Mouse (Mus musculus): ENCODE measurements at regions not wholly inside any gene's neighbourhood (a gene's known extent, or its start where the extent isn't known, plus 50 kb on each side); places are given as distances from the start of the nearest gene placed in this dataset.

DNA sequence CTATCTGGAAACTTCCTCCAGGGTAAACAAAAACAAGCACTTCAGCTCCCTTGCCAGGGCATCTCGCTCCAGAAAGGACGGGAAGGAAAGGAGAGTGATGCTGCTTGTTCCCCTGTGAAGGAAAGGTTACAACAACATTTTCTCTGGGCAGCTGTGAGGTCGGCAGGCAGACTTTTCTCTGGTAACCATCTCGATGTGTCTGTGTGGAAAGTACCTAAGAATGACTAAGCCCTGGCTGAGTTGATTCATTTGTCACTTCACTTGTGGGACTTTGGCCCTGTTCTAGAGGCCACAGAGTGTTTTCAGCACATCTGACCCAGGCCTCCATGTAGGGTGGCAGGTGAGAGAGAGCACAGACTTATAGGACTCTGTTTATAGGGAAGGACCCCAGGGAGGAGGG is 201.0 kb upstream of the Klf4 start:
- no peaks in the 10 kb centered on the region for H3K27me3 ChIP-seq (ENCODE audit: insufficient read depth, low read length)
- no peaks in the 10 kb centered on the region for H3K4me1 ChIP-seq (replicated peaks; ENCODE audit: low read depth, low read length)
- H3K36me3 ChIP-seq (ENCODE audit: insufficient read depth, low read length): no peaks in the 10 kb centered on the region
- TF ChIP-seq POU5F1 (IDR thresholded peaks at IDR 0.05; ENCODE audit: borderline replicate concordance, low read length) (no peak), NANOG (IDR thresholded peaks at IDR 0.05; ENCODE audit: borderline replicate concordance, low read length) (no peak), CTCF (conservative IDR thresholded peaks at IDR 0.05; ENCODE audit: low read length) (no peak)
- H3K9me3 ChIP-seq (ENCODE audit: low read length): no peaks in the 10 kb centered on the region
- H3K4me3 ChIP-seq (replicated peaks; ENCODE audit: low read length): no peak overlapping the region

- H3K4me1 ChIP-seq (replicated peaks; ENCODE audit: low read depth, low read length): no peaks in the 10 kb centered on the region
- no peaks in the 10 kb centered on the region for H3K9me3 ChIP-seq (ENCODE audit: low read length)
- no peaks in the 10 kb centered on the region for H3K27me3 ChIP-seq (ENCODE audit: insufficient read depth, low read length)
- H3K4me3 ChIP-seq (replicated peaks; ENCODE audit: low read length): no peak overlapping the region
- no peaks in the 10 kb centered on the region for H3K36me3 ChIP-seq (ENCODE audit: insufficient read depth, low read length)
- TF ChIP-seq CTCF (conservative IDR thresholded peaks at IDR 0.05; ENCODE audit: low read length): no peak
- TF ChIP-seq POU5F1 (IDR thresholded peaks at IDR 0.05; ENCODE audit: borderline replicate concordance, low read length): no peak
- TF ChIP-seq NANOG (IDR thresholded peaks at IDR 0.05; ENCODE audit: borderline replicate concordance, low read length): no peak
Observed at GRCm38 (mm10) chr4:55732006-55732405, 199.7 kb upstream of the Klf4 start.

DNA sequence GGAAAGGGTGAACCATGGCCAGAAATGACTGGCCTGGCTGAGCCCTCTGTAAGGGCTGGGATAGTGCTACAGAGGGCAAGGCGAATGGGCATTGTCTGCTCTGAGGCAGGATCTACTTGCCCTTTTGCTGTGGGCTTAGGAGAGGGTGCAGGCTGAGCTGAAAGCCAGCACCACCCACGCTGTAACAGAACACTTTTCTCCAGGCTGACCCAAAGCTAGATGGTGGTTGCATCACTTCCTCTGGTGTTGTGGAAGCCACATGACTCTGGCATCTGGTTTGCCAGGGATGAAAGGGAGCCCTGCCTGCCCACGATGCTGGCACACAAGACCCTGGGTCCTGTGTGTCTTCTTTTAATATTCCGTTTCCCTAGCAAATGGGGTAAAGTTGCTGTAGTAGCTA is 198.0 kb upstream of the Klf4 start:
- H3K9me3 ChIP-seq (ENCODE audit: low read length): no peaks in the 10 kb centered on the region
- TF ChIP-seq NANOG (IDR thresholded peaks at IDR 0.05; ENCODE audit: borderline replicate concordance, low read length) (no peak), CTCF (conservative IDR thresholded peaks at IDR 0.05; ENCODE audit: low read length) (no peak), POU5F1 (IDR thresholded peaks at IDR 0.05; ENCODE audit: borderline replicate concordance, low read length) (no peak)
- H3K27me3 ChIP-seq (ENCODE audit: insufficient read depth, low read length): no peaks in the 10 kb centered on the region
- H3K4me3 ChIP-seq (replicated peaks; ENCODE audit: low read length): no peak overlapping the region
- no peaks in the 10 kb centered on the region for H3K4me1 ChIP-seq (replicated peaks; ENCODE audit: low read depth, low read length)
- H3K36me3 ChIP-seq (ENCODE audit: insufficient read depth, low read length): no peaks in the 10 kb centered on the region

DNA sequence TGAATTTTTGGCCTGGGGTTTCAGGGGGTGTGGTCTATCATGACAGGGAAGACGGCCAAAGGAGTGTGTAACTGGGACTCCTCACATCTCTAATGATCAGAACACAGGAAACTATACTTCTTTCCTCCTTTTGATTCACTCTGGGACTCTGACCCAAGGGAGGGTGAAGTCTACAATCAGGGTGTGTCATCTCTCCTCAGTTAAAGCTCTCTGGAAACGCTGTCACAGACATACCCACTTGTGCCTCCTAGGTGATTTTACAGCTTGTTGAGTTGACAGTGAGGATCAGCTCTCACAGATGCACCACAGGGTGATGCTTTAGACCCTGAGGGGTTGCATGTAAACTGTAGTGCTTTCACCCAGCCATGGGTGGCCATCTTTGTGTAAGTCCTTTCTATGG is 194.9 kb upstream of the Klf4 start:
- Histone ChIP-seq H3K4me3 (replicated peaks; ENCODE audit: low read length) (no peak overlapping the region), H3K36me3 (ENCODE audit: insufficient read depth, low read length) (no peaks in the 10 kb centered on the region), H3K9me3 (ENCODE audit: low read length) (no peaks in the 10 kb centered on the region), H3K4me1 (replicated peaks; ENCODE audit: low read depth, low read length) (no peaks in the 10 kb centered on the region), H3K27me3 (ENCODE audit: insufficient read depth, low read length) (no peaks in the 10 kb centered on the region)
- TF ChIP-seq CTCF (conservative IDR thresholded peaks at IDR 0.05; ENCODE audit: low read length) (no peak), NANOG (IDR thresholded peaks at IDR 0.05; ENCODE audit: borderline replicate concordance, low read length) (no peak), POU5F1 (IDR thresholded peaks at IDR 0.05; ENCODE audit: borderline replicate concordance, low read length) (no peak)

DNA sequence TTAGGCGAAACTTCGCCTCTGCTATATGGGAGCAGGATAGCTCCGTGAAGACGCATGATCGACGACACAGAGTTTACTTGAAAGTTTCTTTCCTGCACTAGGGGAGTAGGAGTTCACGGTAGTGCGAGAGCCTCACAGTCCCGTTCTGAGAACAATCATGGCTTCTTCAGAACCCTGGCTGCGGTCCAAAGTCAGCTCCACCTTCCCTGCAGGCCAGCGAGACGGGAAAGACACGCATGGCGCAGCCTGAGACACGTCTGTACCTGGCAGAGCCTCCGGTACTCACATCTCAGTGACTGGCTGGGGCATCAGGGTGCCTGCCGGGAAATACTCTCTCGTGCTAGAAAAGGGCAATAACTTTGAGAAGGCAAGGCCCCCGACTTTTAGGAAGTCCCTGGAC is 193.8 kb upstream of the Klf4 start:
- H3K27me3 ChIP-seq (ENCODE audit: insufficient read depth, low read length): no peaks in the 10 kb centered on the region
- no peaks in the 10 kb centered on the region for H3K9me3 ChIP-seq (ENCODE audit: low read length)
- TF ChIP-seq CTCF (conservative IDR thresholded peaks at IDR 0.05; ENCODE audit: low read length): no peak
- TF ChIP-seq NANOG (IDR thresholded peaks at IDR 0.05; ENCODE audit: borderline replicate concordance, low read length): no peak
- TF ChIP-seq POU5F1 (IDR thresholded peaks at IDR 0.05; ENCODE audit: borderline replicate concordance, low read length): no peak
- H3K4me3 ChIP-seq (replicated peaks; ENCODE audit: low read length): no peak overlapping the region
- no peaks in the 10 kb centered on the region for H3K36me3 ChIP-seq (ENCODE audit: insufficient read depth, low read length)
- 0 out of 2 replicates have a peak, but pooled peaks cover 5% of the 10 kb centered on the region for H3K4me1 ChIP-seq (replicated peaks; ENCODE audit: low read depth, low read length)

GRCm38 (mm10) chr4:55724286-55724685 is 192.0 kb upstream of the Klf4 start:
- H3K9me3 ChIP-seq (ENCODE audit: low read length): no peaks in the 10 kb centered on the region
- TF ChIP-seq NANOG (IDR thresholded peaks at IDR 0.05; ENCODE audit: borderline replicate concordance, low read length): no peak
- no peak for TF ChIP-seq CTCF (conservative IDR thresholded peaks at IDR 0.05; ENCODE audit: low read length)
- TF ChIP-seq POU5F1 (IDR thresholded peaks at IDR 0.05; ENCODE audit: borderline replicate concordance, low read length): no peak

GRCm38 (mm10) chr4:55723124-55723523 is 190.9 kb upstream of the Klf4 start:
- H3K27me3 ChIP-seq (ENCODE audit: insufficient read depth, low read length): no peaks in the 10 kb centered on the region
- no peak for TF ChIP-seq CTCF (conservative IDR thresholded peaks at IDR 0.05; ENCODE audit: low read length)
- no peak for TF ChIP-seq NANOG (IDR thresholded peaks at IDR 0.05; ENCODE audit: borderline replicate concordance, low read length)
- TF ChIP-seq POU5F1 (IDR thresholded peaks at IDR 0.05; ENCODE audit: borderline replicate concordance, low read length): no peak
- H3K36me3 ChIP-seq (ENCODE audit: insufficient read depth, low read length): no peaks in the 10 kb centered on the region
- H3K9me3 ChIP-seq (ENCODE audit: low read length): no peaks in the 10 kb centered on the region
- no peak overlapping the region for H3K4me3 ChIP-seq (replicated peaks; ENCODE audit: low read length)
- 0 out of 2 replicates have a peak, but pooled peaks cover 5% of the 10 kb centered on the region for H3K4me1 ChIP-seq (replicated peaks; ENCODE audit: low read depth, low read length)

More at GRCm38 (mm10) chr4:55724286-55724685, 192.0 kb upstream of the Klf4 start:
- Histone ChIP-seq H3K4me3 (replicated peaks; ENCODE audit: low read length) (no peak overlapping the region), H3K4me1 (replicated peaks; ENCODE audit: low read depth, low read length) (0 out of 2 replicates have a peak, but pooled peaks cover 5% of the 10 kb centered on the region), H3K27me3 (ENCODE audit: insufficient read depth, low read length) (no peaks in the 10 kb centered on the region), H3K36me3 (ENCODE audit: insufficient read depth, low read length) (no peaks in the 10 kb centered on the region)

- TF ChIP-seq CTCF (conservative IDR thresholded peaks at IDR 0.05; ENCODE audit: low read length): no peak
- Histone ChIP-seq H3K36me3 (ENCODE audit: insufficient read depth, low read length) (no peaks in the 10 kb centered on the region), H3K4me1 (replicated peaks; ENCODE audit: low read depth, low read length) (0 out of 2 replicates have a peak, but pooled peaks cover 5% of the 10 kb centered on the region), H3K27me3 (ENCODE audit: insufficient read depth, low read length) (no peaks in the 10 kb centered on the region), H3K9me3 (ENCODE audit: low read length) (no peaks in the 10 kb centered on the region), H3K4me3 (replicated peaks; ENCODE audit: low read length) (no peak overlapping the region)
Observed at GRCm38 (mm10) chr4:55722388-55722787, 190.1 kb upstream of the Klf4 start.

DNA sequence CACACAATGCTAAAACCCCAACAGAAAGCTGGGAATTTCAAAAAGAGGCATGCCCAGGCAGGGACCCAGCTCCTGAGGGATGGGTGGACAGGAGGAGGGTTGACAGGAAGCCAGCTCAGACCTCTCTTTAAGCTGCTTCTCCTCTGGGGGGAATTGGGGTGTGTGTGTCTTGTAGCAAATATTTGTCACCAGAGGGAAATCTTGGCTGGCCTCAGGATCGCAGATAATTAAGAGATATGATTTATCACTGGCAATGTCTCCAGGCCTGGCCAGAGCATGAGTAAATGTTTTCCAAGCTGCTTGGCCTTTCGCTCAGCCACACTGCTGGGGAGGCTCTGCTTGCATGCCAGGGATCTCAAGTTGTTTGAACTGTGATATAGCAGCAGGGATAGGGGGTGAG is 189.6 kb upstream of the Klf4 start:
- no peaks in the 10 kb centered on the region for H3K27me3 ChIP-seq (ENCODE audit: insufficient read depth, low read length)
- no peaks in the 10 kb centered on the region for H3K9me3 ChIP-seq (ENCODE audit: low read length)
- 0 out of 2 replicates have a peak, but pooled peaks cover 5% of the 10 kb centered on the region for H3K4me1 ChIP-seq (replicated peaks; ENCODE audit: low read depth, low read length)
- no peak overlapping the region for H3K4me3 ChIP-seq (replicated peaks; ENCODE audit: low read length)
- TF ChIP-seq POU5F1 (IDR thresholded peaks at IDR 0.05; ENCODE audit: borderline replicate concordance, low read length) (no peak), NANOG (IDR thresholded peaks at IDR 0.05; ENCODE audit: borderline replicate concordance, low read length) (no peak)
- H3K36me3 ChIP-seq (ENCODE audit: insufficient read depth, low read length): no peaks in the 10 kb centered on the region

All from E14TG2a.4 (cell line).